Mouse (Mus musculus) T-cell, adult 2 months (primary cell): Measurements from ENCODE around the gene Aatk.

Source experiments
- DNase-seq: peaks from one replicate; pipeline ENCODE4 v3.0.0; 2022; ENCODE audit warnings: low spot score

Gene Aatk

GRCm38 (mm10) chr11:120046553-120047191 lies at the start of gene Aatk:
TSS of gene Aatk (minus strand) at chr11:120047167.
- no peak for DNase-seq

- DNase-seq: no peak
Measured at GRCm38 (mm10) chr11:120092817-120093591, 46.0 kb upstream of the Aatk start.

GRCm38 (mm10) chr11:120090661-120091060 lies 43.7 kb upstream of the Aatk start:
- DNase-seq: no peak

GRCm38 (mm10) chr11:120086702-120087152 lies 39.8 kb upstream of the Aatk start, which contains the start of gene Cep131:
TSS of gene Cep131 (minus strand) at chr11:120086827.
- DNase-seq: peak; percentile 96

GRCm38 (mm10) chr11:120085891-120086627 lies 39.1 kb upstream of the Aatk start:
- peak; percentile 17 for DNase-seq

- DNase-seq: no peak
Measured at GRCm38 (mm10) chr11:120080282-120080681, 33.3 kb upstream of the Aatk start.

- no peak for DNase-seq
Measured at GRCm38 (mm10) chr11:120076191-120076590, 29.2 kb upstream of the Aatk start.

- DNase-seq: no peak
Measured at GRCm38 (mm10) chr11:120072986-120073647, 26.1 kb upstream of the Aatk start.

- no peak for DNase-seq
Measured at GRCm38 (mm10) chr11:120071731-120072320, 24.9 kb upstream of the Aatk start.

GRCm38 (mm10) chr11:120071065-120071464 lies 24.1 kb upstream of the Aatk start:
- no peak for DNase-seq

GRCm38 (mm10) chr11:120070286-120070930 lies 23.4 kb upstream of the Aatk start:
- no peak for DNase-seq

- no peak for DNase-seq
Measured at GRCm38 (mm10) chr11:120069261-120069660, 22.3 kb upstream of the Aatk start.

- DNase-seq: no peak
Measured at GRCm38 (mm10) chr11:120067834-120068233, 20.9 kb upstream of the Aatk start.

GRCm38 (mm10) chr11:120065291-120065690 lies 18.3 kb upstream of the Aatk start:
- DNase-seq: peak; percentile 31

GRCm38 (mm10) chr11:120064668-120065040 lies 17.7 kb upstream of the Aatk start:
- no peak for DNase-seq

- DNase-seq: no peak
Measured at GRCm38 (mm10) chr11:120064006-120064667, 17.2 kb upstream of the Aatk start.

GRCm38 (mm10) chr11:120063326-120063725 lies 16.4 kb upstream of the Aatk start:
- DNase-seq: no peak

- DNase-seq: no peak
Measured at GRCm38 (mm10) chr11:120060634-120061033, 13.7 kb upstream of the Aatk start.

- no peak for DNase-seq
Measured at GRCm38 (mm10) chr11:120055953-120056732, 9.2 kb upstream of the Aatk start.

- no peak for DNase-seq
Measured at GRCm38 (mm10) chr11:120053846-120054245, 6.9 kb upstream of the Aatk start.
